Mouse (Mus musculus) hindbrain, embryonic 13.5 days (tissue): ENCODE measurements around the gene Ms4a6b. TPM values are rescaled to one million over a fixed set of nuclear protein-coding genes. Genes with fewer than 3 reads are reported as not detected.
"Not testable (repeated sequence)": the region's sequence is repeated elsewhere in the genome, so short reads cannot be mapped to it uniquely, and the experiment has no call there.

Source experiments
- ATAC-seq: fragments of 200-750 bp; cut with Nextera tagmentation; 2 replicates; pipeline ENCODE4 v1.8.0; 2017; ENCODE audit warnings: moderate TSS enrichment; ENCODE audit not compliant: low FRiP score
- H3K27ac ChIP-seq: fragments of 300-500 bp; sonication (generic); 2 replicates; pipeline ENCODE4 v1.5.1; 2015; ENCODE audit warnings: inconsistent platforms, mild to moderate bottlenecking, moderate library complexity
- H3K27me3 ChIP-seq: fragments of 300-500 bp; sonication (generic); 2 replicates; pipeline ENCODE4 v1.6.1; 2015; ENCODE audit warnings: mild to moderate bottlenecking, inconsistent platforms
- H3K36me3 ChIP-seq: fragments of 300-500 bp; sonication (generic); 2 replicates; pipeline ENCODE4 v1.6.1; 2015; ENCODE audit warnings: mild to moderate bottlenecking, inconsistent platforms
- H3K4me1 ChIP-seq: fragments of 300-500 bp; sonication (generic); replicated peaks from 2 replicates; pipeline ENCODE4 v1.6.1; 2015; ENCODE audit warnings: inconsistent platforms
- H3K4me2 ChIP-seq: fragments of 300-500 bp; sonication (generic); 2 replicates; pipeline ENCODE4 v1.6.1; 2015; ENCODE audit warnings: inconsistent platforms, mild to moderate bottlenecking, moderate library complexity
- H3K4me3 ChIP-seq: fragments of 300-500 bp; sonication (generic); 2 replicates; pipeline ENCODE4 v1.5.1; 2015; ENCODE audit warnings: mild to moderate bottlenecking, inconsistent platforms
- H3K9ac ChIP-seq: fragments of 300-500 bp; sonication (generic); 2 replicates; pipeline ENCODE4 v1.6.1; 2015; ENCODE audit warnings: mild to moderate bottlenecking, inconsistent platforms
- H3K9me3 ChIP-seq: fragments of 300-500 bp; sonication (generic); 2 replicates; pipeline ENCODE4 v1.6.1; 2016; ENCODE audit warnings: inconsistent platforms
- WGBS: fragments of 180-500 bp; shearing (Covaris S2); methylation state at CpG from one replicate; pipeline ENCODE4 v1.1.7; 2015; 5-methylcytosine and 5-hydroxymethylcytosine counted together
- polyA plus RNA-seq: library from polyadenylated mRNA; unstranded; fragments of >200 nt; fragmentation: Nextera tagmentation; extraction: Ambion mirVana; gene quantifications from 2 replicates; pipeline ENCODE4 v1.2.1, GENCODE M21; 2015

Gene Ms4a6b
- polyA plus RNA-seq, 1 experiment from 2014 or later: 3.6 TPM

- Histone ChIP-seq H3K4me2 (no peak overlapping the region), H3K9me3 (no peaks in the 10 kb centered on the region), H3K27me3 (no peaks in the 10 kb centered on the region), H3K9ac (no peak overlapping the region), H3K36me3 (no peaks in the 10 kb centered on the region), H3K27ac (no peak overlapping the region), H3K4me3 (no peak overlapping the region), H3K4me1 (no peaks in the 10 kb centered on the region)
- no peak for ATAC-seq
- 46% methylated on average over 2 of the region's 2 CpGs for WGBS
These were observed 21.0 kb downstream of the Ms4a6b start for GRCm38 (mm10) chr19:11537336-11537735.

DNA sequence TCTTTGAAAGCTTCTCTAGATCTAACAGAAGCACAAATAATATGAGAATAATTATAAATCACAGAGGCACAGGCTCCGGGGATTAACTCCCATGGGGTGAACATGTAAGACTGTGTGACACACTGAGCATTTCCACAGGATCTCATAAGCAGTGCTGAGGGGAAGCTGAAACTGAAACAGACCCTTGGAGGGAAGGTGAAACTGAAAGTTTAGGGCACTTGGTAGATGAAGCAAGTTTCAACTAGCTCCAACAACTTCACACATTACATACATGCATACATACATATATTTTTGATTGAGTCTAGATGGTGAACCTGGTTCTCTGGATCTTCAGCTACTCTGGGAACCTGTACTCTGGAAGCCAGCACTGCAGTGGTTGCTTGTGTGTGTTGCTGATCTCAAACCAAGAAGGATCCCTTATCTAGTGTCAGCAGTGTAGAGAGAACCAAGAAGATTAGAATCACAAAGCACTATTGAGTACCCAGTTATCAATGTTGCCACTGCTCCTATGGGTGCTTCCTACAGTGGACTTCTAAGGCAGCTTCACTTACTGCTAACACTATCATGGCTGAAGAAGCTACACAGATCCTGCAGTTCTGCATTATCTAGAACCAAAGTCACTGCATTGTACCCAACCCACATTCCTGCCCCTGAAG, 24.0 kb downstream of the Ms4a6b start:
- not testable (repeated sequence) for ATAC-seq, H3K27ac ChIP-seq, H3K36me3 ChIP-seq, H3K9ac ChIP-seq, H3K4me3 ChIP-seq, H3K4me1 ChIP-seq, H3K4me2 ChIP-seq, H3K9me3 ChIP-seq, H3K27me3 ChIP-seq
- WGBS: 88% methylated on average over 1 of the region's 1 CpGs

GRCm38 (mm10) chr19:11544383-11544782, 28.1 kb downstream of the Ms4a6b start:
- ATAC-seq, H3K27me3 ChIP-seq, H3K4me1 ChIP-seq, H3K9me3 ChIP-seq, H3K27ac ChIP-seq, H3K36me3 ChIP-seq, H3K4me2 ChIP-seq, H3K4me3 ChIP-seq, H3K9ac ChIP-seq: not testable (repeated sequence)
- 95% methylated on average over 2 of the region's 2 CpGs for WGBS

DNA sequence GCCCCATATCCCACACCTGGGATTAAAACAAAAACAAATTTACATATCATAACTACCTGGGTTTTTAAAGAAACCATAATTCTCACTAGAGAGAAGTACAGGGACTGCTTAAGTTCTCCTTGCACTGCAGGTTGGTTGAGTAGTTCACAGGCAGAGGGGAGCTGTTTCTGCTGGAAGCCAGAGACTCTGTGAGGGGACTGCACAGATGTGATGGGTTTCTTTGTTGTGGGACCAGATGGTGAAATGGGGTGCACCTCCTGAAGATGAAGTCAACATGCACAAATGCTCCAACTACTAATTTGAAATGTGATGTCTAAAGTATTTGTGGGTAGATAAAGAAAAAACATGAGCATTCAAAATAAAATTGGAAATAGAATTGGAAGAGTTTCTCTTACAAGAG, 31.6 kb downstream of the Ms4a6b start:
- Histone ChIP-seq H3K4me1 (no peaks in the 10 kb centered on the region), H3K4me2 (no peak overlapping the region), H3K27ac (no peak overlapping the region), H3K27me3 (no peaks in the 10 kb centered on the region), H3K4me3 (no peak overlapping the region), H3K36me3 (no peaks in the 10 kb centered on the region), H3K9ac (no peak overlapping the region), H3K9me3 (no peaks in the 10 kb centered on the region)
- no peak for ATAC-seq

DNA sequence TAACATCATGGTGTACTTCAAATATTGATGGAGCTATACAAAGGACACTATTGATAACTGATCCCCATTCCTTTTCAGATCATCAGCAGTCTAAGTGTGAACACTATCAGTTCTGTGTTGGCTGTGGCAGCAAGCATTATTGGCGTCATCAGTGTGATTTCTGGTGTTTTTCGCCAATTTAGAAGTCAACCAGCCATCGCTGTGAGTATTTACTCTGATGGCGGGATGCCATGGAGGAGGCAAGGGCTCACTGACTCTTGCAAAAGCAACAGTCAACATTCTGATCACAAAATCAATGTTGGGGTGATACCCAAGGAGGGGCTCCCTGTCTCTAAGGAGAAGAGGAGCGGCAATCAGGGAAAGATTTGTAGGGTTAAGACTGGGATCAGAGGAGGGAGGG, 38.4 kb downstream of the Ms4a6b start:
- WGBS: 94% methylated on average over 5 of the region's 5 CpGs
- Histone ChIP-seq H3K4me3 (no peak overlapping the region), H3K4me2 (no peak overlapping the region), H3K9ac (no peak overlapping the region), H3K27ac (no peak overlapping the region), H3K27me3 (no peaks in the 10 kb centered on the region), H3K4me1 (no peaks in the 10 kb centered on the region), H3K9me3 (no peaks in the 10 kb centered on the region), H3K36me3 (no peaks in the 10 kb centered on the region)
- ATAC-seq: no peak

- not testable (repeated sequence) for H3K9ac ChIP-seq, H3K27me3 ChIP-seq, H3K27ac ChIP-seq, H3K4me2 ChIP-seq, H3K4me1 ChIP-seq, H3K36me3 ChIP-seq, H3K4me3 ChIP-seq, ATAC-seq, H3K9me3 ChIP-seq
These were observed 43.2 kb downstream of the Ms4a6b start for GRCm38 (mm10) chr19:11559560-11559959.

- Histone ChIP-seq H3K4me2 (no peak overlapping the region), H3K4me3 (no peak overlapping the region), H3K36me3 (no peaks in the 10 kb centered on the region), H3K27me3 (no peaks in the 10 kb centered on the region), H3K9ac (no peak overlapping the region), H3K4me1 (no peaks in the 10 kb centered on the region), H3K9me3 (no peaks in the 10 kb centered on the region), H3K27ac (no peak overlapping the region)
- WGBS: 79% methylated on average over 8 of the region's 8 CpGs
- no peak for ATAC-seq
These were observed 58.7 kb downstream of the Ms4a6b start for GRCm38 (mm10) chr19:11574965-11575364.

Other genes starting within 250 kb of the Ms4a6b start
- not detected in 2 replicates for gene Ms4a5, start 232.6 kb upstream of the Ms4a6b start, polyA plus RNA-seq
- 0.08 TPM in 1 of 2 replicates, not detected in the other for gene Ms4a14, start 202.1 kb upstream of the Ms4a6b start, polyA plus RNA-seq
- 3.2 and 3.8 TPM in 2 replicates for gene Ms4a7, start 180.4 kb upstream of the Ms4a6b start, polyA plus RNA-seq
- gene Ms4a4a, start 141.0 kb upstream of the Ms4a6b start, polyA plus RNA-seq: 2.1 and 2.6 TPM in 2 replicates
- 0.14 and 0.44 TPM in 2 replicates for gene Ms4a4c, start 111.7 kb upstream of the Ms4a6b start, polyA plus RNA-seq
- gene Ms4a4b, start 73.0 kb upstream of the Ms4a6b start, polyA plus RNA-seq: not detected in 2 replicates
- gene Ms4a6c, start 47.1 kb upstream of the Ms4a6b start, polyA plus RNA-seq: 2.6 and 3.7 TPM in 2 replicates
- not detected in 2 replicates for gene Gm8369, start 30.6 kb upstream of the Ms4a6b start, polyA plus RNA-seq
- not detected in 2 replicates for gene Ms4a4d, start 20.3 kb downstream of the Ms4a6b start, polyA plus RNA-seq
- gene Ms4a6d, start 88.3 kb downstream of the Ms4a6b start, polyA plus RNA-seq: 2.6 and 2.7 TPM in 2 replicates
- 0.10 and 0.16 TPM in 2 replicates for gene Ms4a2, start 107.2 kb downstream of the Ms4a6b start, polyA plus RNA-seq
- gene Ms4a3, start 124.3 kb downstream of the Ms4a6b start, polyA plus RNA-seq: not detected in 2 replicates
- not detected in 2 replicates for gene Oosp2, start 144.0 kb downstream of the Ms4a6b start, polyA plus RNA-seq
- not detected in 2 replicates for gene Oosp1, start 174.6 kb downstream of the Ms4a6b start, polyA plus RNA-seq
- gene Oosp3, start 180.5 kb downstream of the Ms4a6b start, polyA plus RNA-seq: not detected in 2 replicates
- gene Gif, start 231.0 kb downstream of the Ms4a6b start, polyA plus RNA-seq: not detected in 2 replicates